Mouse (Mus musculus): ENCODE results near the gene Sarnp. TPM values are rescaled to one million over a fixed set of nuclear protein-coding genes. Genes with fewer than 3 reads are reported as not detected.

Sarnp gene
- polyA plus RNA-seq, 1 experiment, result 12.3 TPM

GRCm38 (mm10) chr10:128823821-128824220 lies 6.7 kb downstream of the Sarnp start:
- WGBS, result 31% methylated on average over 9 of the region's 9 CpGs
- Histone ChIP-seq H3K4me3 (ENCODE audit: control insufficient read depth, insufficient read depth, low read length) (no peak overlapping the region), H3K4me1 (replicated peaks; ENCODE audit: control insufficient read depth, insufficient read depth, low read length) (peaks cover 6% of the 10 kb centered on the region), H3K27ac (ENCODE audit: control insufficient read depth, insufficient read depth, low read length) (no peak overlapping the region), H3K36me3 (ENCODE audit: control insufficient read depth, insufficient read depth, low read length) (0 out of 2 replicates have a peak, but pooled peaks cover 8% of the 10 kb centered on the region), H3K27me3 (ENCODE audit: control insufficient read depth, insufficient read depth, low read length) (no peaks in the 10 kb centered on the region)
- no peak for TF ChIP-seq POLR2A (IDR thresholded peaks at IDR 0.05; ENCODE audit: control insufficient read depth, extremely low read depth, insufficient read depth, low read length, poor library complexity)
- no peak for TF ChIP-seq CTCF (IDR thresholded peaks at IDR 0.05; ENCODE audit: borderline replicate concordance, control insufficient read depth, extremely low read depth, insufficient read depth, low read length, poor library complexity)
- DNase-seq, result peak; percentile 25

GRCm38 (mm10) chr10:128837400-128837799 lies 20.3 kb downstream of the Sarnp start:
- TF ChIP-seq CTCF (IDR thresholded peaks at IDR 0.05; ENCODE audit: borderline replicate concordance, control insufficient read depth, extremely low read depth, insufficient read depth, low read length, poor library complexity), result no peak
- no peak overlapping the region for H3K4me3 ChIP-seq (ENCODE audit: control insufficient read depth, insufficient read depth, low read length)
- no peak overlapping the region for H3K27ac ChIP-seq (ENCODE audit: control insufficient read depth, insufficient read depth, low read length)
- H3K4me1 ChIP-seq (replicated peaks; ENCODE audit: control insufficient read depth, insufficient read depth, low read length), result no peaks in the 10 kb centered on the region
- H3K27me3 ChIP-seq (ENCODE audit: control insufficient read depth, insufficient read depth, low read length), result no peaks in the 10 kb centered on the region
- no peak for DNase-seq
- peaks cover 76% of the 10 kb centered on the region for H3K36me3 ChIP-seq (ENCODE audit: control insufficient read depth, insufficient read depth, low read length)

- no peak for TF ChIP-seq CTCF (IDR thresholded peaks at IDR 0.05; ENCODE audit: borderline replicate concordance, control insufficient read depth, extremely low read depth, insufficient read depth, low read length, poor library complexity)
- no peak overlapping the region for H3K4me3 ChIP-seq (ENCODE audit: control insufficient read depth, insufficient read depth, low read length)
- H3K27me3 ChIP-seq (ENCODE audit: control insufficient read depth, insufficient read depth, low read length), result no peaks in the 10 kb centered on the region
- no peak for DNase-seq
- H3K4me1 ChIP-seq (replicated peaks; ENCODE audit: control insufficient read depth, insufficient read depth, low read length), result no peaks in the 10 kb centered on the region
- H3K27ac ChIP-seq (ENCODE audit: control insufficient read depth, insufficient read depth, low read length), result no peak overlapping the region
- H3K36me3 ChIP-seq (ENCODE audit: control insufficient read depth, insufficient read depth, low read length), result peaks cover 70% of the 10 kb centered on the region
Observed at GRCm38 (mm10) chr10:128839434-128839833, 22.3 kb downstream of the Sarnp start.

- TF ChIP-seq CTCF (IDR thresholded peaks at IDR 0.05; ENCODE audit: borderline replicate concordance, control insufficient read depth, extremely low read depth, insufficient read depth, low read length, poor library complexity), result no peak
- TF ChIP-seq POLR2A (IDR thresholded peaks at IDR 0.05; ENCODE audit: control insufficient read depth, extremely low read depth, insufficient read depth, low read length, poor library complexity), result no peak
- H3K27ac ChIP-seq (ENCODE audit: control insufficient read depth, insufficient read depth, low read length), result no peak overlapping the region
- no peaks in the 10 kb centered on the region for H3K4me1 ChIP-seq (replicated peaks; ENCODE audit: control insufficient read depth, insufficient read depth, low read length)
- H3K27me3 ChIP-seq (ENCODE audit: control insufficient read depth, insufficient read depth, low read length), result no peaks in the 10 kb centered on the region
- H3K36me3 ChIP-seq (ENCODE audit: control insufficient read depth, insufficient read depth, low read length), result peaks cover 60% of the 10 kb centered on the region
- no peak for DNase-seq
- H3K4me3 ChIP-seq (ENCODE audit: control insufficient read depth, insufficient read depth, low read length), result no peak overlapping the region
Observed at GRCm38 (mm10) chr10:128840612-128841011, 23.5 kb downstream of the Sarnp start.

- H3K27me3 ChIP-seq (ENCODE audit: control insufficient read depth, insufficient read depth, low read length), result no peaks in the 10 kb centered on the region
- no peak for DNase-seq
- TF ChIP-seq POLR2A (IDR thresholded peaks at IDR 0.05; ENCODE audit: control insufficient read depth, extremely low read depth, insufficient read depth, low read length, poor library complexity) (no peak), CTCF (IDR thresholded peaks at IDR 0.05; ENCODE audit: borderline replicate concordance, control insufficient read depth, extremely low read depth, insufficient read depth, low read length, poor library complexity) (no peak)
- peaks cover 58% of the 10 kb centered on the region for H3K36me3 ChIP-seq (ENCODE audit: control insufficient read depth, insufficient read depth, low read length)
- WGBS, result 99% methylated on average over 5 of the region's 5 CpGs
- no peaks in the 10 kb centered on the region for H3K4me1 ChIP-seq (replicated peaks; ENCODE audit: control insufficient read depth, insufficient read depth, low read length)
- H3K4me3 ChIP-seq (ENCODE audit: control insufficient read depth, insufficient read depth, low read length), result no peak overlapping the region
- no peak overlapping the region for H3K27ac ChIP-seq (ENCODE audit: control insufficient read depth, insufficient read depth, low read length)
Observed at GRCm38 (mm10) chr10:128843260-128843659, 26.1 kb downstream of the Sarnp start.

- no peak overlapping the region for H3K4me3 ChIP-seq (ENCODE audit: control insufficient read depth, insufficient read depth, low read length)
- peaks cover 62% of the 10 kb centered on the region for H3K36me3 ChIP-seq (ENCODE audit: control insufficient read depth, insufficient read depth, low read length)
- no peak for DNase-seq
- no peaks in the 10 kb centered on the region for H3K4me1 ChIP-seq (replicated peaks; ENCODE audit: control insufficient read depth, insufficient read depth, low read length)
- WGBS, result 94% methylated on average over 2 of the region's 2 CpGs
- H3K27ac ChIP-seq (ENCODE audit: control insufficient read depth, insufficient read depth, low read length), result no peak overlapping the region
- no peaks in the 10 kb centered on the region for H3K27me3 ChIP-seq (ENCODE audit: control insufficient read depth, insufficient read depth, low read length)
- TF ChIP-seq CTCF (IDR thresholded peaks at IDR 0.05; ENCODE audit: borderline replicate concordance, control insufficient read depth, extremely low read depth, insufficient read depth, low read length, poor library complexity) (no peak), POLR2A (IDR thresholded peaks at IDR 0.05; ENCODE audit: control insufficient read depth, extremely low read depth, insufficient read depth, low read length, poor library complexity) (no peak)
Observed at GRCm38 (mm10) chr10:128845516-128845915, 28.4 kb downstream of the Sarnp start.

- Histone ChIP-seq H3K4me1 (replicated peaks; ENCODE audit: control insufficient read depth, insufficient read depth, low read length) (no peaks in the 10 kb centered on the region), H3K4me3 (ENCODE audit: control insufficient read depth, insufficient read depth, low read length) (no peak overlapping the region), H3K36me3 (ENCODE audit: control insufficient read depth, insufficient read depth, low read length) (peaks cover 57% of the 10 kb centered on the region), H3K27ac (ENCODE audit: control insufficient read depth, insufficient read depth, low read length) (no peak overlapping the region), H3K27me3 (ENCODE audit: control insufficient read depth, insufficient read depth, low read length) (no peaks in the 10 kb centered on the region)
- TF ChIP-seq POLR2A (IDR thresholded peaks at IDR 0.05; ENCODE audit: control insufficient read depth, extremely low read depth, insufficient read depth, low read length, poor library complexity) (no peak), CTCF (IDR thresholded peaks at IDR 0.05; ENCODE audit: borderline replicate concordance, control insufficient read depth, extremely low read depth, insufficient read depth, low read length, poor library complexity) (no peak)
- 98% methylated on average over 4 of the region's 4 CpGs for WGBS
- DNase-seq, result no peak
Observed at GRCm38 (mm10) chr10:128846664-128847063, 29.5 kb downstream of the Sarnp start.
